Mouse (Mus musculus): Measurements from ENCODE around the gene Olfr1241. TPM values are rescaled to one million over a fixed set of nuclear protein-coding genes. Genes with fewer than 3 reads are reported as not detected.

Olfr1241 gene
- not detected in 2 replicates for polyA plus RNA-seq (2015; fragmentation: Nextera tagmentation; extraction: Ambion mirVana)

DNA sequence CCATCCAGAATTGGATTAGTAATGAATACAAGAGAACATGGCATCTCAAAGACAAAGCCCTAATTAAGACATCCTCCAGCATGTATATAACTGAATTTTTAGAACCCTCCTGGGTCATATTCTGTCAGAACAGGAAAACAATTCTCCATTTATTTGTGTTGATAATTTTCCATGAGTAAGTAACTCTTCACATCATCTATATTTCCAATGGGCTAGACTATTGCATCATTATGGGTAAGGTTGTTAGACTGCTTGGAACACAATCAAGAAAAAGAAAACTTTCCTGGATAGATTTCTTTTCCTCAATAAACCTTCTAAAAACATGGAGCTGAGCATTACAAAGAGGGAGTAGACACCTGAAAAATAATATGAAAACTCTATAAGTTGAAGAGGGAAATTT, at the start of gene Olfr1241:
Gene Olfr1241, minus strand, starts transcription at position 101 of the 400 bp plus-strand sequence.
- Histone ChIP-seq H3K4me3 (replicated peaks) (no peak within 1 kb of the TSS), H3K9me3 (replicated peaks) (no peaks in the 10 kb centered on the region), H3K9ac (no peak within 1 kb of the TSS), H3K4me1 (no peaks in the 10 kb centered on the region), H3K4me2 (no peak within 1 kb of the TSS), H3K36me3 (no peaks in the 10 kb centered on the region), H3K27ac (no peak within 1 kb of the TSS), H3K27me3 (no peaks in the 10 kb centered on the region)
- no peak for ATAC-seq (replicated peaks; ENCODE audit: low FRiP score)

DNA sequence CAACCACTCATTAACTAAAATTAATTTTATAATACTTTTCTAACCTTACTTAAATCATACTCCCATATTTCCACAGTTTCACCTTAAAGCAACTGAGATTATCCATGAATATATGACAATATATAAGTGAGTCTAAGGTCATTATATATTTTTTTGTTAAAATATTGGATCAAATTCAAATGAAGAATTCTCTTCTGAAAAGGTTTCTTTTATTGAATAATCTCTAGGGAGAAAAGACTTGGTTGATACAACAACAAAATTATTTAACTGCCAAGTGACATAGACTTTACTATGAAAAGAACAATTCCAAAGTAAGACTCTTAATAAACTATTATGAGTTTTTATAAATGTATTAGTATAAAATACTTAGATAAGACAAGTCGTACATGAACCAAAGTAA, 44.5 kb upstream of the Olfr1241 start, which contains the start of gene Olfr1243:
Gene Olfr1243, minus strand, starts transcription at position 101 of the 400 bp plus-strand sequence.
- H3K4me2 ChIP-seq = no peak within 1 kb of the TSS
- no peak within 1 kb of the TSS for H3K4me3 ChIP-seq (replicated peaks)
- H3K4me1 ChIP-seq = no peaks in the 10 kb centered on the region
- H3K27ac ChIP-seq = no peak within 1 kb of the TSS
- H3K9ac ChIP-seq = no peak within 1 kb of the TSS
- no peaks in the 10 kb centered on the region for H3K9me3 ChIP-seq (replicated peaks)
- no peak for ATAC-seq (replicated peaks; ENCODE audit: low FRiP score)
- 79% methylated on average over 1 of the region's 1 CpGs for WGBS
- no peaks in the 10 kb centered on the region for H3K27me3 ChIP-seq
- H3K36me3 ChIP-seq = no peaks in the 10 kb centered on the region

GRCm38 (mm10) chr2:89498235-89498634, 11.3 kb upstream of the Olfr1241 start, which contains the start of gene Olfr1242:
Olfr1242 (minus strand) TSS chr2:89498335.
- H3K36me3 ChIP-seq = no peaks in the 10 kb centered on the region
- no peak within 1 kb of the TSS for H3K4me3 ChIP-seq (replicated peaks)
- no peaks in the 10 kb centered on the region for H3K9me3 ChIP-seq (replicated peaks)
- 85% methylated on average over 1 of the region's 1 CpGs for WGBS
- no peak within 1 kb of the TSS for H3K9ac ChIP-seq
- no peaks in the 10 kb centered on the region for H3K27me3 ChIP-seq
- ATAC-seq (replicated peaks; ENCODE audit: low FRiP score) = no peak
- no peaks in the 10 kb centered on the region for H3K4me1 ChIP-seq
- H3K27ac ChIP-seq = no peak within 1 kb of the TSS
- no peak within 1 kb of the TSS for H3K4me2 ChIP-seq

DNA sequence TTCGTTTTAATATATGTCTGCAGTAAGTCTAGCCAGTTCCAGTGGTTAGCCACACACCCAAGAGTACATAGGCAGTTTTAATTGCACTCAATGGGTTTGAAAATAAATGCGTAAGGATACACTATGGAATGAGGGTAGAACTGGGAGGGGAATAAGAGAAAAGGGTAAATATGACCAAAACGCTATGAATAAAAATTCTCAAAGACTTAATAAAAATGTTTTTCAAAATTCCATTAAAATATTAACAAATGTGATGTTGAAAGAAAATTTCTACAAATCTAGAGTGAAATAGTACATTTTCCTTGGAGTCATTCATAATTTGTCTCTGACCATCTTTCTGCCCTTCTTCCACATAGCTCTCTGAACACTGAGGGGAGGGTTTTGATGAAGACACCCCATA, 44.0 kb downstream of the Olfr1241 start, which contains the start of gene Olfr1240:
Gene Olfr1240, minus strand, starts transcription at position 101 of the 400 bp plus-strand sequence.
- Histone ChIP-seq H3K27me3 (no peaks in the 10 kb centered on the region), H3K4me2 (no peak within 1 kb of the TSS), H3K4me1 (no peaks in the 10 kb centered on the region), H3K36me3 (no peaks in the 10 kb centered on the region), H3K9me3 (replicated peaks) (no peaks in the 10 kb centered on the region), H3K4me3 (replicated peaks) (no peak within 1 kb of the TSS), H3K27ac (no peak within 1 kb of the TSS), H3K9ac (no peak within 1 kb of the TSS)
- no peak for ATAC-seq (replicated peaks; ENCODE audit: low FRiP score)
- WGBS = 89% methylated on average over 3 of the region's 3 CpGs

Other genes with a start within 250 kb of the Olfr1241 start
- not detected in 2 replicates for gene Olfr1228, start 233.1 kb downstream of the Olfr1241 start, polyA plus RNA-seq (2015; fragmentation: Nextera tagmentation; extraction: Ambion mirVana)
- gene Olfr1229, start 199.1 kb downstream of the Olfr1241 start, polyA plus RNA-seq (2015; fragmentation: Nextera tagmentation; extraction: Ambion mirVana) = not detected in 2 replicates
- gene Olfr1230, start 189.9 kb downstream of the Olfr1241 start, polyA plus RNA-seq (2015; fragmentation: Nextera tagmentation; extraction: Ambion mirVana) = not detected in 2 replicates
- not detected in 2 replicates for gene Olfr1231, start 180.1 kb downstream of the Olfr1241 start, polyA plus RNA-seq (2015; fragmentation: Nextera tagmentation; extraction: Ambion mirVana)
- gene Olfr1232, start 157.5 kb downstream of the Olfr1241 start, polyA plus RNA-seq (2015; fragmentation: Nextera tagmentation; extraction: Ambion mirVana) = not detected in 2 replicates
- not detected in 2 replicates for gene Olfr1233, start 144.7 kb downstream of the Olfr1241 start, polyA plus RNA-seq (2015; fragmentation: Nextera tagmentation; extraction: Ambion mirVana)
- gene Olfr1234, start 122.3 kb downstream of the Olfr1241 start, polyA plus RNA-seq (2015; fragmentation: Nextera tagmentation; extraction: Ambion mirVana) = not detected in 2 replicates
- gene Olfr1238, start 77.5 kb downstream of the Olfr1241 start, polyA plus RNA-seq (2015; fragmentation: Nextera tagmentation; extraction: Ambion mirVana) = not detected in 2 replicates
- not detected in 2 replicates for gene Olfr1239, start 66.7 kb downstream of the Olfr1241 start, polyA plus RNA-seq (2015; fragmentation: Nextera tagmentation; extraction: Ambion mirVana)
- not detected in 2 replicates for gene Olfr1240, start 44.1 kb downstream of the Olfr1241 start, polyA plus RNA-seq (2015; fragmentation: Nextera tagmentation; extraction: Ambion mirVana)
- gene Olfr1242, start 11.2 kb upstream of the Olfr1241 start, polyA plus RNA-seq (2015; fragmentation: Nextera tagmentation; extraction: Ambion mirVana) = not detected in 2 replicates
- not detected in 2 replicates for gene Olfr1243, start 44.4 kb upstream of the Olfr1241 start, polyA plus RNA-seq (2015; fragmentation: Nextera tagmentation; extraction: Ambion mirVana)
- gene Olfr1245, start 91.3 kb upstream of the Olfr1241 start, polyA plus RNA-seq (2015; fragmentation: Nextera tagmentation; extraction: Ambion mirVana) = not detected in 2 replicates
- gene Olfr1246, start 106.0 kb upstream of the Olfr1241 start, polyA plus RNA-seq (2015; fragmentation: Nextera tagmentation; extraction: Ambion mirVana) = not detected in 2 replicates
- gene Olfr1247, start 127.0 kb upstream of the Olfr1241 start, polyA plus RNA-seq (2015; fragmentation: Nextera tagmentation; extraction: Ambion mirVana) = not detected in 2 replicates
- gene Olfr1248, start 131.1 kb upstream of the Olfr1241 start, polyA plus RNA-seq (2015; fragmentation: Nextera tagmentation; extraction: Ambion mirVana) = not detected in 2 replicates
- gene Olfr1249, start 147.9 kb upstream of the Olfr1241 start, polyA plus RNA-seq (2015; fragmentation: Nextera tagmentation; extraction: Ambion mirVana) = not detected in 2 replicates
- gene Olfr1250, start 174.3 kb upstream of the Olfr1241 start, polyA plus RNA-seq (2015; fragmentation: Nextera tagmentation; extraction: Ambion mirVana) = not detected in 2 replicates
- not detected in 2 replicates for gene Olfr1251, start 184.8 kb upstream of the Olfr1241 start, polyA plus RNA-seq (2015; fragmentation: Nextera tagmentation; extraction: Ambion mirVana)
- not detected in 2 replicates for gene Olfr1252, start 237.9 kb upstream of the Olfr1241 start, polyA plus RNA-seq (2015; fragmentation: Nextera tagmentation; extraction: Ambion mirVana)